Mouse (Mus musculus) liver, postnatal 0 days (tissue): ENCODE measurements around the gene Ap3d1.

Experiments used
- CTCF ChIP-seq: sonication (generic); IDR thresholded peaks from 2 replicates; pipeline ENCODE4 v1.5.1; 2016; ENCODE audit warnings: antibody characterized with exemption, low read depth
- EP300 ChIP-seq: IDR thresholded peaks from 2 replicates; pipeline ENCODE4 v1.6.1; 2016; ENCODE audit warnings: antibody characterized with exemption, low read depth, mild to moderate bottlenecking

DNA sequence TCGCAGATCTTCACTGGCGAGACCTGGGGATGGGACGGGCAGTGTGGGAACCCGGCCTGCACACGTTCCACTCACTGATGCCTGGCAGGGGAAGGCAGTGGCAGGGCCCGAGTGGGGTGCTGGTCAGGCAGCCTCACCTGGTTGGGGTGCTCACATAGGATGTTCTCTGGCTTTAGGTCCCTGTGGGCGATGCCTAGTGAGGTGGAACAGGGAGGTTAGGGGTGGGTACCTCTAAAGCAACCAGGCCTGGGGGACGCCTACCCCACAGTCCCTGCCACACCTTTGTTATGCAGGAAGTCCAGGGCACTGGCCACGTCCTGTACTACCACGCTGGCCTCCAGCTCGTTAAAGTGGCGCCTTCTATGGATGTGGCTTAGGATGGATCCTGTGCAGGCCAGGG lies 73.0 kb downstream of the Ap3d1 start:
- TF ChIP-seq CTCF (no peak), EP300 (no peak)
